Mouse (Mus musculus) bone marrow macrophage, adult 2 months (primary cell): ENCODE data around the gene Fasl.

ENCODE experiments used
- CTCF ChIP-seq: IDR thresholded peaks from 2 replicates; pipeline ENCODE4 v1.5.1; 2012; ENCODE audit warnings: low read depth, mild to moderate bottlenecking, low read length, moderate library complexity
- POLR2A ChIP-seq: IDR thresholded peaks from 2 replicates; pipeline ENCODE4 v1.6.1; 2012; ENCODE audit warnings: mild to moderate bottlenecking, low read depth, low read length, borderline replicate concordance

- TF ChIP-seq CTCF: no peak
- TF ChIP-seq POLR2A: no peak
These were observed 13.0 kb upstream of the Fasl start for GRCm38 (mm10) chr1:161801321-161801720.
